Mouse (Mus musculus): ENCODE data around the gene Gpc6. TPM values are rescaled to one million over a fixed set of nuclear protein-coding genes. Genes with fewer than 3 reads are reported as not detected.

Gene Gpc6
- total RNA-seq, 2 experiments from 2014 or later, result 35.6 to 41.2 TPM

- DNase-seq, result no peak
These were observed 956.0 kb downstream of the Gpc6 start for GRCm38 (mm10) chr14:117881112-117881511.

GRCm38 (mm10) chr14:117882222-117882621 lies 957.1 kb downstream of the Gpc6 start:
- DNase-seq, result peak; percentile 60

GRCm38 (mm10) chr14:117889653-117890052 lies 964.5 kb downstream of the Gpc6 start:
- no peak for DNase-seq

GRCm38 (mm10) chr14:117891426-117891825 lies 966.3 kb downstream of the Gpc6 start:
- DNase-seq, result peak; percentile 44

- DNase-seq, result no peak
These were observed 966.9 kb downstream of the Gpc6 start for GRCm38 (mm10) chr14:117892026-117892425.

- DNase-seq, result no peak
These were observed 969.9 kb downstream of the Gpc6 start for GRCm38 (mm10) chr14:117894869-117895538.

- peak; percentile 19 for DNase-seq
These were observed 970.4 kb downstream of the Gpc6 start for GRCm38 (mm10) chr14:117895539-117895912.

GRCm38 (mm10) chr14:117904300-117904699 lies 979.2 kb downstream of the Gpc6 start:
- no peak for DNase-seq

- no peak for DNase-seq
These were observed 980.6 kb downstream of the Gpc6 start for GRCm38 (mm10) chr14:117905701-117906100.

GRCm38 (mm10) chr14:117906361-117906760 lies 981.2 kb downstream of the Gpc6 start:
- no peak for DNase-seq

GRCm38 (mm10) chr14:117908231-117908920 lies 983.3 kb downstream of the Gpc6 start:
- peak; percentile 25 for DNase-seq

GRCm38 (mm10) chr14:117909046-117909445 lies 983.9 kb downstream of the Gpc6 start:
- DNase-seq, result no peak

- no peak for DNase-seq
These were observed 985.2 kb downstream of the Gpc6 start for GRCm38 (mm10) chr14:117910323-117910722.

- DNase-seq, result no peak
These were observed 987.6 kb downstream of the Gpc6 start for GRCm38 (mm10) chr14:117912624-117913270.

GRCm38 (mm10) chr14:117916577-117916976 lies 991.5 kb downstream of the Gpc6 start:
- DNase-seq, result no peak

- DNase-seq, result no peak
These were observed 993.6 kb downstream of the Gpc6 start for GRCm38 (mm10) chr14:117918724-117919123.

- DNase-seq, result no peak
These were observed 994.5 kb downstream of the Gpc6 start for GRCm38 (mm10) chr14:117919612-117920011.

- no peak for DNase-seq
These were observed 996.4 kb downstream of the Gpc6 start for GRCm38 (mm10) chr14:117921393-117922014.

- DNase-seq, result no peak
These were observed 998.6 kb downstream of the Gpc6 start for GRCm38 (mm10) chr14:117923667-117924066.

GRCm38 (mm10) chr14:117930105-117930847 lies 1005.2 kb downstream of the Gpc6 start:
- DNase-seq, result no peak

- peak; percentile 24 for DNase-seq
These were observed 1006.0 kb downstream of the Gpc6 start for GRCm38 (mm10) chr14:117930848-117931816.
